Mouse (Mus musculus): ENCODE data around the gene Palm.

DNA sequence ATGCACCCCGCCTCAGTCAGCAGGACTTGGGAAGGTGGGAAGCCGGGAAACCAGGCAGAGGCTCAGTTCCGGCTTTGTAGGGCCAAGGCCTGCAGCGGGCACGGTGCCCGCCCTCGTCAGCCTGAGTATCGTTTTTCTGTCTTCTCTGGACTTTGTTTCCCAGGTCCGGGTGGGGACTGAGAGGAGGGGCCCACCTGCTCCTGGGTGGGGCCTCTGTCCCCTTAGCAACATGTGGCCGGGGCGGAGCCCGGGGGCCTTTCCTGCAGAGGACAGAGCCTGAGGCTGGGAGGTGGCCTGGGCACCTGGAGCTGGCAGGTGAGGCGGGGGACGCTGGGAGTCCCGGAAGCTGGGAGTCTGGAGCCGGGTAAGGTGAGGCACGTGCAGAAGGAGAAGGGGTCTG is 29.0 kb downstream of the Palm start:
- TF ChIP-seq CTCF (IDR thresholded peaks at IDR 0.05) (no peak), EP300 (IDR thresholded peaks at IDR 0.05) (no peak)

All from lung, postnatal 0 days (tissue).